Mouse (Mus musculus) heart, embryonic 13.5 days (tissue): ENCODE measurements around the gene Gm20481. TPM values are rescaled to one million over a fixed set of nuclear protein-coding genes. Genes with fewer than 3 reads are reported as not detected.

Experiments used
- ATAC-seq: fragments of 200-750 bp; cut with Nextera tagmentation; 2 replicates; pipeline ENCODE4 v1.8.0; 2017; ENCODE audit warnings: moderate TSS enrichment; ENCODE audit not compliant: insufficient number of reproducible peaks, low FRiP score, low TSS enrichment; ENCODE audit errors: extremely low read depth
- H3K27ac ChIP-seq: fragments of 300-500 bp; sonication (generic); replicated peaks from 2 replicates; pipeline ENCODE4 v1.5.1; 2015; ENCODE audit warnings: moderate library complexity, mild to moderate bottlenecking, inconsistent platforms
- H3K27me3 ChIP-seq: fragments of 300-500 bp; sonication (generic); replicated peaks from 2 replicates; pipeline ENCODE4 v1.6.1; 2015; ENCODE audit warnings: mild to moderate bottlenecking, inconsistent platforms
- H3K36me3 ChIP-seq: fragments of 300-500 bp; sonication (generic); 2 replicates; pipeline ENCODE4 v1.6.1; 2015; ENCODE audit warnings: mild to moderate bottlenecking, inconsistent platforms
- H3K4me1 ChIP-seq: fragments of 300-500 bp; sonication (generic); 2 replicates; pipeline ENCODE4 v1.6.1; 2015; ENCODE audit warnings: inconsistent platforms
- H3K4me2 ChIP-seq: fragments of 300-500 bp; sonication (generic); 2 replicates; pipeline ENCODE4 v1.6.1; 2015; ENCODE audit warnings: inconsistent platforms, mild to moderate bottlenecking, moderate library complexity
- H3K4me3 ChIP-seq: fragments of 300-500 bp; sonication (generic); 2 replicates; pipeline ENCODE4 v1.5.1; 2015; ENCODE audit warnings: moderate library complexity, mild to moderate bottlenecking, inconsistent platforms
- H3K9ac ChIP-seq: fragments of 300-500 bp; sonication (generic); 2 replicates; pipeline ENCODE4 v1.6.1; 2015; ENCODE audit warnings: inconsistent platforms, mild to moderate bottlenecking, moderate library complexity
- H3K9me3 ChIP-seq: fragments of 300-500 bp; sonication (generic); 2 replicates; pipeline ENCODE4 v1.6.1; 2016; ENCODE audit warnings: inconsistent platforms
- WGBS: fragments of 180-500 bp; shearing (Covaris S2); methylation state at CpG from one replicate; pipeline ENCODE4 v1.1.7; 2015; ENCODE audit warnings: mixed read lengths; 5-methylcytosine and 5-hydroxymethylcytosine counted together
- polyA plus RNA-seq: library from polyadenylated mRNA; unstranded; fragments of >200 nt; fragmentation: Nextera tagmentation; extraction: Ambion mirVana; gene quantifications from 2 replicates; pipeline ENCODE4 v1.2.1, GENCODE M21; 2015

The Gm20481 gene
- polyA plus RNA-seq, 1 experiment from 2014 or later: not detected

GRCm38 (mm10) chr17:35021163-35021808 is 51.6 kb downstream of the Gm20481 start:
- peak overlapping the region; percentile 83 for H3K27ac ChIP-seq
- peaks cover 4% of the 10 kb centered on the region; the same call in 1 of the 2 replicates for H3K27me3 ChIP-seq
- H3K4me2 ChIP-seq: peak overlapping the region; percentile 46
- peaks cover 1% of the 10 kb centered on the region for H3K36me3 ChIP-seq
- H3K4me1 ChIP-seq: peaks cover 60% of the 10 kb centered on the region
- peak overlapping the region; percentile 16 for H3K4me3 ChIP-seq
- no peaks in the 10 kb centered on the region for H3K9me3 ChIP-seq
- WGBS: 7% methylated on average over 17 of the region's 17 CpGs
- peak overlapping the region; percentile 52; the same call in 1 of the 2 replicates for H3K9ac ChIP-seq
- no peak for ATAC-seq

Other genes with a start within 250 kb of the Gm20481 start
- gene C4b, start 226.0 kb upstream of the Gm20481 start, polyA plus RNA-seq: 0.11 and 0.21 TPM in 2 replicates
- not detected in 2 replicates for gene Cyp21a1, start 165.4 kb upstream of the Gm20481 start, polyA plus RNA-seq
- 17.4 and 18.3 TPM in 2 replicates for gene Stk19, start 133.0 kb upstream of the Gm20481 start, polyA plus RNA-seq
- 32.3 and 34.9 TPM in 2 replicates for gene Dxo, start 132.9 kb upstream of the Gm20481 start, polyA plus RNA-seq
- 27.3 and 30.6 TPM in 2 replicates for gene Skiv2l, start 119.7 kb upstream of the Gm20481 start, polyA plus RNA-seq
- 68.5 and 70.9 TPM in 2 replicates for gene Nelfe, start 119.5 kb upstream of the Gm20481 start, polyA plus RNA-seq
- gene Cfb, start 107.4 kb upstream of the Gm20481 start, polyA plus RNA-seq: 2.3 and 5.6 TPM in 2 replicates
- gene Zbtb12, start 90.4 kb upstream of the Gm20481 start, polyA plus RNA-seq: 1.5 and 2.0 TPM in 2 replicates
- gene Gm20547, start 87.9 kb upstream of the Gm20481 start, polyA plus RNA-seq: not detected in 2 replicates
- gene C2, start 71.6 kb upstream of the Gm20481 start, polyA plus RNA-seq: 0.84 and 1.9 TPM in 2 replicates
- 38.8 and 42.4 TPM in 2 replicates for gene Ehmt2, start 71.4 kb upstream of the Gm20481 start, polyA plus RNA-seq
- 0.15 TPM in 1 of 2 replicates, not detected in the other for gene Slc44a4, start 55.4 kb upstream of the Gm20481 start, polyA plus RNA-seq
- gene Neu1, start 38.7 kb upstream of the Gm20481 start, polyA plus RNA-seq: 18.1 and 19.2 TPM in 2 replicates
- gene Hspa1b, start 10.7 kb upstream of the Gm20481 start, polyA plus RNA-seq: 0.19 and 0.20 TPM in 2 replicates
- 3.9 TPM in 2 replicates for gene Hspa1a, start 2.2 kb downstream of the Gm20481 start, polyA plus RNA-seq
- 2.1 and 2.2 TPM in 2 replicates for gene Hspa1l, start 2.8 kb downstream of the Gm20481 start, polyA plus RNA-seq
- 145 and 153 TPM in 2 replicates for gene Lsm2, start 11.9 kb downstream of the Gm20481 start, polyA plus RNA-seq
- 59.9 and 63.0 TPM in 2 replicates for gene Vars, start 31.1 kb downstream of the Gm20481 start, polyA plus RNA-seq
- 0.45 and 0.52 TPM in 2 replicates for gene Vwa7, start 46.7 kb downstream of the Gm20481 start, polyA plus RNA-seq
- 3.2 and 4.2 TPM in 2 replicates for gene Sapcd1, start 58.1 kb downstream of the Gm20481 start, polyA plus RNA-seq
- gene Msh5, start 76.8 kb downstream of the Gm20481 start, polyA plus RNA-seq: 4.0 and 4.1 TPM in 2 replicates
- 351 and 389 TPM in 2 replicates for gene Clic1, start 80.1 kb downstream of the Gm20481 start, polyA plus RNA-seq
- gene Ddah2, start 89.1 kb downstream of the Gm20481 start, polyA plus RNA-seq: 194 and 207 TPM in 2 replicates
- not detected in 2 replicates for gene Ly6g6c, start 95.5 kb downstream of the Gm20481 start, polyA plus RNA-seq
- 0.92 and 1.4 TPM in 2 replicates for gene Mpig6b, start 96.3 kb downstream of the Gm20481 start, polyA plus RNA-seq
- gene Ly6g6e, start 107.0 kb downstream of the Gm20481 start, polyA plus RNA-seq: 0.36 and 0.62 TPM in 2 replicates
- 1.7 and 1.9 TPM in 2 replicates for gene Ly6g6d, start 108.2 kb downstream of the Gm20481 start, polyA plus RNA-seq
- gene Ly6g6f, start 115.7 kb downstream of the Gm20481 start, polyA plus RNA-seq: 0.73 and 1.0 TPM in 2 replicates
- 67.0 and 69.5 TPM in 2 replicates for gene Abhd16a, start 119.4 kb downstream of the Gm20481 start, polyA plus RNA-seq
- not detected in 2 replicates for gene Ly6g5c, start 138.4 kb downstream of the Gm20481 start, polyA plus RNA-seq
- gene Ly6g5b, start 145.5 kb downstream of the Gm20481 start, polyA plus RNA-seq: 0.40 and 0.80 TPM in 2 replicates
- gene Gpank1, start 151.5 kb downstream of the Gm20481 start, polyA plus RNA-seq: 10.7 and 14.1 TPM in 2 replicates
- 215 and 231 TPM in 2 replicates for gene Csnk2b, start 152.1 kb downstream of the Gm20481 start, polyA plus RNA-seq
- 8.7 and 9.7 TPM in 2 replicates for gene D17H6S53E, start 156.5 kb downstream of the Gm20481 start, polyA plus RNA-seq
- gene Apom, start 162.1 kb downstream of the Gm20481 start, polyA plus RNA-seq: 2.2 and 19.0 TPM in 2 replicates
- 45.1 and 46.1 TPM in 2 replicates for gene Bag6, start 165.3 kb downstream of the Gm20481 start, polyA plus RNA-seq
- gene Prrc2a, start 195.0 kb downstream of the Gm20481 start, polyA plus RNA-seq: 124 and 130 TPM in 2 replicates
- 6.5 and 7.8 TPM in 2 replicates for gene Aif1, start 206.2 kb downstream of the Gm20481 start, polyA plus RNA-seq
- gene Lst1, start 218.5 kb downstream of the Gm20481 start, polyA plus RNA-seq: 8.6 and 9.9 TPM in 2 replicates
- 0.64 TPM in 1 of 2 replicates, not detected in the other for gene Ltb, start 224.5 kb downstream of the Gm20481 start, polyA plus RNA-seq
- gene Tnf, start 232.1 kb downstream of the Gm20481 start, polyA plus RNA-seq: 0.12 and 0.23 TPM in 2 replicates
- gene Lta, start 235.4 kb downstream of the Gm20481 start, polyA plus RNA-seq: not detected in 2 replicates